Mouse (Mus musculus) bone marrow macrophage, adult 2 months (primary cell): Measurements from ENCODE around the gene Ifi47. TPM values are rescaled to one million over a fixed set of nuclear protein-coding genes. Genes with fewer than 3 reads are reported as not detected.

Experiments used
- H3K27ac ChIP-seq: 2 replicates; pipeline ENCODE4 v1.5.1; 2012; ENCODE audit warnings: low read depth, low read length; ENCODE audit not compliant: insufficient read depth
- H3K4me1 ChIP-seq: 2 replicates; pipeline ENCODE4 v1.6.1; 2012; ENCODE audit warnings: low read length; ENCODE audit not compliant: control insufficient read depth, insufficient read depth
- H3K4me3 ChIP-seq: 2 replicates; pipeline ENCODE4 v1.5.1; 2012; ENCODE audit warnings: mild to moderate bottlenecking, low read length, moderate library complexity; ENCODE audit not compliant: insufficient read depth
- CTCF ChIP-seq: IDR thresholded peaks from 2 replicates; pipeline ENCODE4 v1.5.1; 2012; ENCODE audit warnings: low read depth, mild to moderate bottlenecking, low read length, moderate library complexity
- POLR2A ChIP-seq: IDR thresholded peaks from 2 replicates; pipeline ENCODE4 v1.6.1; 2012; ENCODE audit warnings: mild to moderate bottlenecking, low read depth, low read length, borderline replicate concordance
- polyA plus RNA-seq: library from polyadenylated mRNA; stranded (reverse); fragments of >200 nt; gene quantifications from 2 replicates; pipeline ENCODE4 v1.2.4, GENCODE M21; 2012; ENCODE audit not compliant: missing spikeins, insufficient read depth, insufficient read length

Gene Ifi47
- polyA plus RNA-seq, 1 experiment: 51.9 TPM

GRCm38 (mm10) chr11:49103047-49103693, 26.8 kb downstream of the Ifi47 start:
- no peak for TF ChIP-seq POLR2A
- TF ChIP-seq CTCF: peak; percentile 25; the same call in 1 of the 2 replicates
- Histone ChIP-seq H3K4me1 (peaks cover 26% of the 10 kb centered on the region), H3K4me3 (no peak overlapping the region), H3K27ac (no peak overlapping the region)

GRCm38 (mm10) chr11:49105752-49106151, 29.4 kb downstream of the Ifi47 start:
- no peak for TF ChIP-seq POLR2A
- TF ChIP-seq CTCF: no peak
- Histone ChIP-seq H3K27ac (no peak overlapping the region), H3K4me1 (peaks cover 20% of the 10 kb centered on the region), H3K4me3 (no peak overlapping the region)

GRCm38 (mm10) chr11:49107650-49108537, 31.5 kb downstream of the Ifi47 start:
- Histone ChIP-seq H3K27ac (no peak overlapping the region), H3K4me1 (peaks cover 7% of the 10 kb centered on the region; the same call in 1 of the 2 replicates), H3K4me3 (no peak overlapping the region)
- TF ChIP-seq POLR2A (no peak), CTCF (no peak)

- Histone ChIP-seq H3K27ac (no peak overlapping the region), H3K4me3 (no peak overlapping the region), H3K4me1 (peaks cover 4% of the 10 kb centered on the region; the same call in 1 of the 2 replicates)
- TF ChIP-seq CTCF (no peak; the same call in 1 of the 2 replicates), POLR2A (no peak)
Observed at GRCm38 (mm10) chr11:49108833-49109232, 32.4 kb downstream of the Ifi47 start.

GRCm38 (mm10) chr11:49111000-49111399, 34.6 kb downstream of the Ifi47 start:
- H3K4me1 ChIP-seq: peaks cover 4% of the 10 kb centered on the region; the same call in 1 of the 2 replicates
- TF ChIP-seq POLR2A: no peak
- TF ChIP-seq CTCF: no peak
- no peak overlapping the region for H3K4me3 ChIP-seq
- H3K27ac ChIP-seq: no peak overlapping the region

GRCm38 (mm10) chr11:49112624-49113219, 36.3 kb downstream of the Ifi47 start:
- TF ChIP-seq POLR2A: no peak
- Histone ChIP-seq H3K27ac (no peak overlapping the region), H3K4me3 (no peak overlapping the region), H3K4me1 (peaks cover 4% of the 10 kb centered on the region; the same call in 1 of the 2 replicates)

- TF ChIP-seq CTCF (no peak), POLR2A (no peak)
- H3K4me3 ChIP-seq: no peak overlapping the region
- no peak overlapping the region for H3K27ac ChIP-seq
- no peaks in the 10 kb centered on the region for H3K4me1 ChIP-seq
Observed at GRCm38 (mm10) chr11:49114158-49114557, 37.8 kb downstream of the Ifi47 start.

GRCm38 (mm10) chr11:49114774-49115173, 38.4 kb downstream of the Ifi47 start, which contains the start of gene Olfr1396:
Gene Olfr1396, minus strand, starts transcription at chr11:49114874.
- Histone ChIP-seq H3K27ac (no peak within 1 kb of the TSS), H3K4me1 (no peaks in the 10 kb centered on the region)
- TF ChIP-seq POLR2A (no peak), CTCF (no peak)

GRCm38 (mm10) chr11:49119635-49120034, 43.2 kb downstream of the Ifi47 start:
- Histone ChIP-seq H3K4me1 (no peaks in the 10 kb centered on the region), H3K4me3 (no peak overlapping the region), H3K27ac (no peak overlapping the region)
- no peak for TF ChIP-seq CTCF
- no peak for TF ChIP-seq POLR2A

More at GRCm38 (mm10) chr11:49114774-49115173, 38.4 kb downstream of the Ifi47 start, which contains the start of gene Olfr1396:
- no peak within 1 kb of the TSS for H3K4me3 ChIP-seq

- Histone ChIP-seq H3K27ac (no peak overlapping the region), H3K4me1 (no peaks in the 10 kb centered on the region), H3K4me3 (no peak overlapping the region)
- TF ChIP-seq CTCF (no peak), POLR2A (no peak)
Observed at GRCm38 (mm10) chr11:49124169-49124568, 47.8 kb downstream of the Ifi47 start.
